Mouse (Mus musculus): ENCODE results near the gene Gm7534.

The Gm7534 gene

DNA sequence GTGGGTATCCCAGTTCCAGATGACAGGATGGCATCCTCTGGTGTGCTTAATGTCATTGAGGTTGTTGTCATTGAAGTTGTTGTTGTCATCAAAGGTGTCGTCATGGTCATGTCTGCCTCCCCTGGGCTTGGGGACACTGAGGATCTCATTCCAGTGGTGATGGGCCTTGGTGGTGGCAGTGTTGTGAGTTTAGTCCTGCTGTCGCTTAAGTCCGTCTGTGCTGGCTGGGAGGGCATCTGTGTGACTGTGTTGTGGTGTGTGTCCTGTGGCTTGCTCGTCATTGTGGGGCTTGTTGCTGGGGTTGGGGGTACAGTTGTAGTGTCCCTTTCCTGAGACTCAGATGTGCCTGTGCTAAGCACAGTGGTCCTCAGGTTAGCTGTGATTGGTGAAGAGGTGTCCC lies at the start of gene Gm7534:
TSS of gene Gm7534 (minus strand) at position 101 of the 400 bp plus-strand sequence.
- no peak for DNase-seq (ENCODE audit: extremely low spot score, low read depth, low spot score)

DNA sequence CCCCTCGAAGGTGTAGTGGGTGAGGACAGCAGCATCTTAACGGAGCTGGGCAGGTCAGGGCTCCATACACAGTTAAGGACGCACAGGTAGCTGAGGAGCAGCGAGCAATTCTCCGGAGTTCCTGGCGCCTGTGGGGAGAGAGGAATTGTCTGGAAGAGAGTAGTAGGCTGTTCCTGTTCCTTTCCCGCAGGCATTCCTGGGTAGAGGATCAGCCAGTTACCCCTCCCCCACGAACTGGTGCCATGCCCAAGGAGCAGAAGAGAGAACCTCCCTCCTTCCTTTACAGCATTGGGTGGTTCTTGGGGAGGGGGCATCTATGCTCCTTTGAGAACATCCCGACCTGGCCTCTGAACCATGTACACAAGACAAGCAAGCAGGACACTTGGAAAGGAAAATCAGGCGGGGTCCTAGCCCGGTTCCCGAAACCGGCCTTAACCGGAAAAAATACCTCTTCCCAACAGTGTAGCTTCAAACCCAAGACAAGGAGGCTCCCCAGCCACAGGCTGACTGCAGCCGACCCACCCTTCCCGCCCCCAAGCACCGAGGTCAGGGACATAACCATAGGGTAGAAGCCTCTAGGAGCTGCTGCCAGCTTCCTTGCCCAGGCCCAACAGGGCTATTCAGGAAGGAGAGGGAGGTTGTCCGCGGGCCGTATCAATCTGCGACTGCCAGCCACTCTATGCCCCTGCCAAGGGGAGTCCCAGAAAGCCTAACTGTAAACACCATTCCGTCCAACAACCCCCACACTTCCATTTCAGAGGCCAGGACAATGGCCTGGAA lies 49.5 kb upstream of the Gm7534 start:
- DNase-seq (ENCODE audit: extremely low spot score, low read depth, low spot score) = no peak

DNA sequence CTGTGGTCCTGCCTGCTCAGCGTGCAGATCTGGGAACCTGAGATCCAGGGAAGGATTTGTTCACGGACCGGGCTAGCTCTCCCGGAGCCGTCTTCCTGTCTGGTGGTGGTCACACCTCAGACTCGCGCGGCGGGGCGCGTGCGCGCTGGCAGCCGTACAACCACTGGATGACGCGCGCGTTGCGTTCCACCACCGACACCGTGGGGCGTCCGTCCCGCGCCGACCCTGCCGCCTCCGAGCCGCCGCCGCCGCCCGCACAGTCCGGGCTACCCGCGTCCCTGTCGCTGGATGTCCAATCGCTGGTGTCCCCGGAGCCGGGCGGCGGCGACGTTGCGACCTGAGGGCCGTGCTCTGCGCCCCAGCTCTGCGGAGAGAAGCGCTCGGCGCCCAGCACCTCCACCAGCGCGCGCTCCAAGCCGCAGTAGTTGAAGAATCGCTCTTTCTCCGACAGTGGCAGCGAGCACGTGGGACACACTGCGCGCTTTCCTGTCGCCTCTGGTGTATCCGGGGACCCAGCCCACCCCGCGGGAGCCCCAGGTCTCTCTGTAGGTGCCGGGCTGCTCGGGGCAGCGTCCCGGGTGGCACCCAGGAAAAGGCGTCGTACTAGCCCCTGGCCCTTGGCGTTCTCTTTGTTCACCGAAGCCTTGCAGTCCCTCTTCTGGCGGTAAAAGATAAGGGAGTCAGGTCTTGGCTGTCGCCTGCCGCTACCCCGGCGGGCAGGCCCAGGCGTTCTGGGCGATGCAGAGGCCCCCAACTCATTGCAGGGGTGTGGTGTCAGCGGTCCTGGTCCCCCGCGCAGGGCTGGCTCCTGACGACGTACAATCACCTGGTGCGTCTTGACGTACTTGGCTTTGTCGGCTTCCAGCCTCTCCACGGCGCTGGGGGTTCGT lies 48.7 kb upstream of the Gm7534 start:
- DNase-seq (ENCODE audit: extremely low spot score, low read depth, low spot score) = no peak

DNA sequence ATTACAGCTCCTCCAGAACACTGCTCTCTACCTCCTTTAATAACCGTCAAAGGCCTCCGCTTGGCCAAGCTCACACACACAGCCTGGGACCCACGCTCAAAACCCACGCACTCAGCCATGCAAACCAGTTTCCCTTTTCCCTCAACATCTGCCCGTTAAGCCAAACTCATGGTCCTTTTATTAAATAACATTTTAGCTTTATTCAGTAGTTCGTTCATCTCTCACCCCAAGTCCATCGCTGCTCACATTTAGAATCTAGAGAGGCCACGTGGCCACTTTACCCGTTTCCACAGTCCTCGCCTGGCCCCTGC lies 48.1 kb upstream of the Gm7534 start:
- DNase-seq (ENCODE audit: extremely low spot score, low read depth, low spot score) = no peak

DNA sequence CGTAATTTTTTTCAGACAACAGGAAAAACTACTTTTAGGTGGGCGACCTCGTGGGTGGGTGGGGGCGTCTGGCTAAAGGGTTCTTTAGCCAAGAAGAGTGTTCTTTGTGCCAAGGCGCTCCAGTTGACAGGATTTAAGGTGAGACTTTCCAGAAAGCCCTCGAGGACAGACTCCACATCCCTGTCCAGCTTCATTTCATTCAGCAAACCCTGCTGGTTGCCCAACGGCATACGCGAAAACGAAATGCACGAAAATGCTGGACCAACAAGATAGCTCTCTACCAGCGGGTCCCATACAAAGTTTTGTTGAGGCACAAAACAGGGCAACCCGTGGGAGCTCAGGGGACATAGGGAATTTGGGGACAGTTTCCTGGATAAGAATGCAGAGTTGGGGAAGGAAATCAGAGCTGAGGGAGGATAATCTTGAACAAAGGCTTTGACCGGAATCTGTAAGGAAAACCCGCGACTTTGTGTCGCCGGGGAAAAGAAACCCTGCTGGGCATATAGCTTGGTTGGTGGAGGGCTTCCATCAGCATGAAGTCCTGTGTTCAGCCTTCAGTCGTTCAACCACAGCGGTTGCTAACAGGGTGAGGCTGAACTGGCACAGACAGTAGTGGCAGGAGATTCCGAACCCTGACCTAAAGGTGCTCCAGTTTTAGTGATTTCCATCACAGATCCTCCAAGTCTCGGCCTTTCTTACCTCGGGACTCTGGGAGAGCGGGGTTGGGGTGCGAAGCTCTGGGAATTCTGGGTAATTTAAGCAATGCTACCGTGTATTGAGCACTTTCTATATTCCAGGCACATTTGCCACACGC lies 47.5 kb upstream of the Gm7534 start:
- DNase-seq (ENCODE audit: extremely low spot score, low read depth, low spot score) = no peak

DNA sequence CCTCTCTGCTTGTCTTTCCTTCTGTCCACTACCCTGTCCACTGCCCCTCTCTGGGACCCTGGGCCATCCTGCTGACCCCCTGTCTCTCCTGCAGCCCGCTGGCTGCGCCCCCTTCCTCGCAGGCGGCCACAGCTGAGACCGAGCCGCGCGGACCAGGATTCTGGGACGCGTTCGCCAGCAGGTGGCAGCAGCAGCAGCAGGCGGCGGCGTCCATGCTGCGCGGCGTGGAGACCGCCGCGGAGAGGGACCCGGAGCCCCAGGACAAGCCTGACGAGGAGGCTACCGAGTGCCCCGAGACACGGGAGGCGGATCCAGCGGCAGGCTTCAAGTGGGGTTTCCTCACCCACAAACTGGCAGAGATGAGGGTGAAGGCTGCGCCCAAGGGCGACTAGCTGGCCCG lies 46.8 kb upstream of the Gm7534 start:
- no peak for DNase-seq (ENCODE audit: extremely low spot score, low read depth, low spot score)

DNA sequence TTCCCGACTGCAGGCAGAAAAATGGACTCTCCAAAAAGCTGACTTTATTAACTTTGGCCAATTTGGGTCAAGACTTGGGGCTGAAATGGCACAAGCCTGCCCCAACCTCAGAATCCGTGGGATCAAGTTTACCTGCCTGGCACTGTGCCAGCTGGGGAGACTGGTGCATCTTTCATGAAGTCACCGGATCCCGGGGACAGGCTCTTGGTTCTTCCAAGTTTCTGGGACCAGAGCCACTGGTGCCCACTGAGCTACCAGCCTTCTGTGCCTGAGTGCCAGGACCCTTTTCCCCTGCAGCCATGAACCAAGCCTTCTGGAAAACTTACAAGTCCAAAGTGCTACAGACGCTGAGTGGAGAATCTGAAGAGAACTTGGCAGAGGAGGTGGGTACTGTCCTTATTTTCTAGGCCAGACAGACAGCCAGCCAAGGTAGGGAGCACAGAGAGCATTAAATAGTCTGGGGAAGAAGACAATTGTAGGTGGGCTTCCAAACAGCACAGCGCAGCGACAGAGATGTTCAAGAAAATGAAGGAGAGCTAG lies 44.0 kb upstream of the Gm7534 start, which contains the start of gene Gm30191:
TSS of gene Gm30191 (plus strand) at position 217 of the 540 bp plus-strand sequence.
- DNase-seq (ENCODE audit: extremely low spot score, low read depth, low spot score) = no peak

DNA sequence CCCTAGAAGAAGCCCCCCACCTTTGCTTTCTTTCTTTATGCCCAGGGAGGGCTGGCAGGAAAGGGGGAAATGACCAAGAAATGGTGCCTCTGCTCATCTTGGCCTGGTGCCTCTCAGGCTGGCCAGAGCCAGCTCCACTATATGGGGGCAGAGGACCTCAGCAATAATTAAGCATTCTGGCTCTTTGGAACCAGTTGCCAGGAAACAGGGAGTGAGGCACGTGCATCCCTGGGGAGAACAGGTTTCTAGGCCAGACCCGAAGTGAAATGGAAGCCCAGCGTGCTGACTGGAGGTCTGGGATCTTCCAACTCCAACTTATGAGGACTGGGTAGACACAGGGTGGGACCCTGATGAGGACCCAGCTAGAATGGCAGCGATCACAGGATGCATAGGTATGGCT lies 43.5 kb upstream of the Gm7534 start:
- no peak for DNase-seq (ENCODE audit: extremely low spot score, low read depth, low spot score)

DNA sequence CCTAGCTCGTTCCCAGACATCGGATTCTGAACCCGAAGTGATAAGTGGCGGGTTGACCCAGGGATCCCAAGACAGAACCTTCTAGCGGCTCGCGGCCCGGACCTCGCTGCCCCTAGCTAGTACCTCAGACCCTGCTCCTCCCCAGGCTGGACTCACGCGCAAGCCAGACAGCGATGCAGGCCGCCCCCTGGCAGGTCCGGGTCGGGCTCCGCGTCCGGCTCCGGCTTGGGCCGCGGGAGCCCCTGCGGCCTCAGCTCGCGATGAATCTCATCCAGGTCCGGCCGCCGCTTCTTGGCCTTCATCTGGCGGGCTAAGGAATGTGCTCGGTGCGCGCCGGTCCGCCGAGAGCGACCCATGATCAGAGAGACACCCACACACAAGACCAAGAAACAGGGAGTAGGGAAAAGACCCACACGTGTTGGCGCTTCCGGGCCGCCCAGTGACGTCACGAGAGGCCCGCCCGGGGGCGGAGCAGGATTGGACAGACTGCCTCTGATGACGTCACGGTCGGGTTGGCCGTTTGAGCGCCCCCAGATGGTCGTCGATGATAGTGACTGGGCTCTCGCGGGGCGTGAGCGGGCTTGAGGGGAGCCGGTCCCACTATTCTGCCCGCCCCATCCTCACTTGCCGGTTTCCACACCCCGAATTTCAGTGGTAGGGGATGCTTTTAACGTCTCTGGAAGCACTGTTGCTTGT lies 42.5 kb upstream of the Gm7534 start, which contains the start of gene Zfp593:
TSS of gene Zfp593 (minus strand) at position 445 of the 696 bp plus-strand sequence.
- DNase-seq (ENCODE audit: extremely low spot score, low read depth, low spot score) = peak; percentile 75

DNA sequence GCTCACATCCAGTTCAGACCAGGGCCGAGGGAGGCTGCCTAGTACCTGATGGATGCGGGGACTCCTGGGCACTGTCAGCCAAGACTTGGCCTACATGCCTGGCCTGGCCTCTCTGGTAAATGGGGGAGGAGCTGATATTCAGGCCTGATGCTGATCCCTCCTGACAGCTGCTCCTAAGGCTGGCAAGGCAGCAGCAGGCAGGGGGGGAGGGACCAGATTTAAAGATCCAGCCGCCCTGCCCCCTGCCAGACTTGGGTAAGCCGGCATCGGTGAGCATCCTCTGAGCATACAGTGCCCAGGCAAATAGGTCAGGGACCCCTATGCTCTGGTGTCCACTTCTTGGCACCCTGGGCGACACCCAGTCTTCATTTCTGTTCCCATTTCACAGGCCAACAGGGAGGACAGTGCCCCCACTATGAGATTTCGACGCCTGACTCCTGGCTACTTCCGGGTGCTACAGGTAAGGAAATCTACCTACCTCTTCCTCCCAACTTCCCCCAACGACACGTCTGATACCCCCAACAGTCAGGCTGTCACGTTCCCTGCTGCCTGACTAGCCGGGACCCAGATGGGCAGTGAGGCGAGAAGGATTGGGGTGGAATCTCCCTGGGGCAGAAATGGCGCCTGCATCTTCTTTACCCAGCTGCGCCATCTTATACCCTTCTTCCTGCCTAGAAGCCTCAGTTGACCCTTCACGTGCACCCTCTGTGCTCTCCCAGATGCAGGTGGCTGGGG lies 40.9 kb upstream of the Gm7534 start, which contains the start of gene E130218I03Rik:
TSS of gene E130218I03Rik (plus strand) at position 147 of the 735 bp plus-strand sequence.
- DNase-seq (ENCODE audit: extremely low spot score, low read depth, low spot score) = no peak

DNA sequence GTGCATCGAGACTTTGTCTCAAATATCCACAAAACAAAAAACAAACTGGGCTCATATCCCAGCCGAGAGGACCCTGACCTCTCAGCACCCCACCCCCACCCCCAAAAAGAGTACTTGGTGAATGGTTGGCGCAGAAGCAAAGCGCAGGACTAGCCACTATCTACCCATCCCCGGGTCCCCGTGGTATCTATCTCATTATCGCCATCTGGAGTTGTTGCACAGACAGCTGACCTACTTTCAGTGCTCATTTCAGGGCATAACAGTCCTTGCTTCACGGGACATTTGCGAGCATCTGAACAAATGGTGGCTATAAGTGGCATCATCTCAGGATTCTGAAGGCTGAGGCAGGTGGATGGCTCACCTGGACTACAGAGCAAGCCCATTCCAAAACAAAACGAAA lies 35.9 kb upstream of the Gm7534 start:
- DNase-seq (ENCODE audit: extremely low spot score, low read depth, low spot score) = no peak

DNA sequence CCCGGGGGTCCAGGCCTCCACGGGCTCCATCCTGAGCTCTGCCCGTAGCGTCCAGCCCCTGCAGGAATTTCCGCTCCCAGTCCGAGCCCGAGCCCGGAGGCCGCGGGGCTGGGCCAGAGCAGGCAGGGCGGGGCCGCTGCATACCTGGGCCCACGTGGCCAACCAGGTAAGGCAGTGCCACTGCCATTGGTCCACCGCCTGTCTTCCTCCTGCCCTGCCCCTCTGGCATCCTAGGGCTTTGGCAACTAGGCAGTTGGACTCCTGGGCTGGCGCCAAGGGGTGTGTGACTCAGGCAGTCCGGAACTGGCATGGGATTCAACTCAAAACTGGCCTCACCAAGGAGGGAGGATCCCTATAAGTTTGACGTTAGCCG lies 35.5 kb upstream of the Gm7534 start, which contains the start of gene Cnksr1:
TSS of gene Cnksr1 (minus strand) at position 121 of the 373 bp plus-strand sequence.
- no peak for DNase-seq (ENCODE audit: extremely low spot score, low read depth, low spot score)

DNA sequence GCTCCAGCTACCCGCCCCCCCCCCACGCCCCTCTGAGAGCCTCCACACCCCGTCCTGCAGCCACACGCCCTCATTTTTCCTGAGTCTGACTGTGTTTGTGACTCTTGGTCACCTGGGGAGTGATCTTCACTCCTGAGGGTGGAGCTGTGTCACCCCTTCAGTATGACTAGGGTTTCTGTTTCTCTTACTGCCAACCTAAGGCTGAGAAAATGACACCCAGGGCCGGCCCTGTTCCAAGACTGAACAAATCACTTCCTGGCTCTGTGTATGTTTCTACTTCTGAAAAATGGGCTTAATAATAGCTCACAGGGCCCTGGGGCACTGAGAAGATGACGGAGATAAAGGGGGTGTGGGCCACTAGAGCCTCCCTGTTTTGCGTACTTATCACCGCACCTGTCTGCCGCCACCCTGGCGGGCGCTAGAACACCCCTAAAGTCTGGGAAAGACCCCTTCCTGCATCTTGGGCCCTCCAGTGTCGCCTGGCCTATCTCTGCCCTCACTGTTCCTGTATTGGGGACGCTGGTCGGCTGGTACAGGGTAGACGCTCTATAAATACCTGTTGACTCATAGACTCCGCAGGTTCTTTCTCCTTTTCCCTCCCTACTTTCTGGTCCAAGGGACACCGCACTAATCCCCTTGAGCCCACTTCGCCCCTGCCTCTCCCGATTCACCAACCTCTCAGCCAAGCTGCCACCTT lies 34.9 kb upstream of the Gm7534 start:
- DNase-seq (ENCODE audit: extremely low spot score, low read depth, low spot score) = no peak

DNA sequence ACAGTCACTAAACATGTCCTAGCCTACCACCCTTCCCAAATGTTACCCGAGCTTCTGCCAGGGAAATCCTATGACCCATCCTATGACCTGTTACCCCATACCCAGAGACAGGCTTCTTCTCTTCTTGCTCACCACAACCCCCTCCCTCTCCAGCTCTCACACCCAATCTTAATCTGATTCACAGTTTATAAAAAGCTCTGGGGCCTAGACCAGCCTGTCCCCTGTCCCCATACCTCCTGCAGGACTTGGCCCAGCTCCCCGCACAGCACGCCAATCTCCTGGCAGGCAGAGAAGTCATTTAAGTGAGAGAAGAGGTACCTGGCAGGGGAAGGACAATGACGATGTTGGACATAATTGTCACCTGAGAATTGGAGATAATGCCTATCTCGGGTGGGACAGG lies 32.1 kb upstream of the Gm7534 start:
- no peak for DNase-seq (ENCODE audit: extremely low spot score, low read depth, low spot score)

DNA sequence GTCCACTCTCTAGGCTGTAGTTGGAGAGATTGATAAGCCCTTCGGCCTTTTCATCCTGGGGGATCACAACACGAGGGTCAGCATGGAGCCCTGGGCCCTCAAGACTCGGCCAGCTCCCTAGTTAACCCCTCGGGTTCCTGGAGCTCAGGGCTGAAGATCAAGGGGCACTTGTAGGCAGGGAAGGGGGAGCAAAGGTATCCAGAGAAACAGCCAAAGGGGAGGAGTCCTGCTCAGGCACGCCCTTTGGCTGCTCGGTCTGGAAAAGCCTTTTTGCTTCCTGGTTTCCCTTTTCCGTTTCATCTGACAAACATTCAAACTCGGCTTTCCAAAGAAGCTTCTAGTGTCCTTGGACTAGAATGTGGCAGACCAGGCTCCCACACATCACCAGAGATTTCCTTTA lies 27.6 kb upstream of the Gm7534 start:
- no peak for DNase-seq (ENCODE audit: extremely low spot score, low read depth, low spot score)

DNA sequence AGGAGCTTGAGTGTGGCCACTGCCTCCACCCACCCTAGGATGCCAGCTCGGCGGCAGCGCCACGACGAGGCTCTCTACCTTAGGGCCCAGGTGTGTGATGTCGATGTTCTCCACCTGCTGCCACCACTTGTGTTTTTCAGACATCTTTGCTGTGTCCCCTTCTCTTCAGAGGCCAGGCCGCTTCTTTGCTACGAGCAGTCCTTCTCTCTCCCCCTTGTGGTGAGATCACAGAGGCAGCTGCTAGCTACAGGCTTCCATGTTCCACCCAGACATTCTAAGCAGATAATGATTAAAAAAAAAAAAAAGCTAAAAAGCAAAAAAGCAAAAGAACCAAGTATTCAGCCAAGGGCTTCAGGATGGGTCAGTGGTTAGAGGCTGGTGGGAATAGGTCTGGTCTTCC lies 24.4 kb upstream of the Gm7534 start, which contains the start of gene Catsper4:
TSS of gene Catsper4 (minus strand) at position 190 of the 400 bp plus-strand sequence.
- no peak for DNase-seq (ENCODE audit: extremely low spot score, low read depth, low spot score)

DNA sequence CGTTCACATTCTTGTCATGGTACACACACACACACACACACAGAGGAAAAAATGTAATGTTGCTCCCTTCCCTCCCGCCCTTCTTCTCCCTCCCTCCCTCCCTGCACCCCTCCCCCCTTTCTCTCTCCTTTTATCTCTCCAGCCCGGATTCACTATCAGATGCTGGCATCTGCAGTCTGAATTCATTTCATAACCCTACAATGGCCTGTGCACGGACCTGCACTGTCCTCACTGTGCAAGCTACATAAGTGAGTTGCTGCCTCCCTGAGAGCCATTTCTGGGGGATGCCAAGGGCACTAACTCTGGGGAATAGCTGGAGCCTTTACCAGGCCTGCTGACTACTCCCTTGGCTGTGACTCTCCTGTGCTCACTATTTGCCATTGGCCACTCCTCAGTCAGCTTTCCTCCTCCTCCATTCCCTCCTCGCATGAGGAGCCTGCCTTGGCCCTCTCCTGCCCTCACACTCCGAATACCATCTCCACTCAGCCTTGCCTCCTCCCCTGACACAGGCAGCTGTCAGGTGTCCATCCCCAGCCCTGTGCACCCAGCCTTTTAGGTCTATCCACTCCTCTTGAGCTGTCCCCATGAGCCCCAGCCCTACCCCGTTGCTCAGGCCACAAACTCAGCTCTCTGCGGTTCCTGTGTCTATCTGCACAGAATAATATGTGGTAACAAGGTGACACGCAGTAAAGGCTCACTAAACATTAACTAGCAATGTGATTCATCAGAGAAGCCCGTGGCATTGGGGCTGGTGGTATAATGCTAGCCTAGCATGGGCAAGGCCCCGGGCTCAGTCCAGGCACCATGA lies 20.2 kb upstream of the Gm7534 start:
- no peak for DNase-seq (ENCODE audit: extremely low spot score, low read depth, low spot score)

DNA sequence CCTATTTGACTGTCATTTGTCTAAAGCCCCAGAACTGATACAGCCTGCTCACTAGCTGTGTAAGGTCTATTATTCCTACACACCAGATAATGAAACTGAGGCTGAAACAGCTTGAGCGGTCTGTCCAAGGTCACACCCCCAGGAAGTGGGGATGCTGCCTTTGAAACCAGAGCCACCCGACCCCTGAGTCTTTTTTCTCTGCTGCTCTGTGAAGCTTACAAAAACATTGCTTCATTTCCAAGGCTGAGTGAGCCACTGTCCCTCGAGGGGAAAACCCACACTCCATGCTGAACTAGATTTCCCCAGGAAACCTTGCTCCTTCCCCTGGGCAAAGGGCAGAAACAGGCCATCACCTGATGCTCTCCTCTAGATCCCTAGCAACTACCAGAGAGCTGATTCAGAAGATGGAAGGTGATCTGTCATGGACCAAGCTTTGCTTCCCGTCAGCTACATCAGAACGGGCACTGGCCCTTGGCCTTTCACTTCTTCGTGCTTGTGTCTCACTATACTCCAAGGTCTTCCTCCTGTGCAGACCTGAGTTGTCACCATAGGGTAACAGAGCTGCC lies 3.8 kb upstream of the Gm7534 start:
- DNase-seq (ENCODE audit: extremely low spot score, low read depth, low spot score) = no peak

Data from hindlimb bud, embryonic 11.5 days (tissue).